Mouse (Mus musculus) T-helper 17 cell (primary cell): Measurements from ENCODE around the gene Endog.
"Not testable (repeated sequence)": the region's sequence is repeated elsewhere in the genome, so short reads cannot be mapped to it uniquely, and the experiment has no call there.

Experiments used
- in situ Hi-C, 2 experiments: fragments of 300-600 bp; cut with MboI, MseI; formaldehyde crosslinking; loops; 1 replicate in 1 of 2; 2 replicates in 1 of 2; pipeline ENCODE4 v1.15.1; 2025; ENCODE audit warnings: high pct_unique_total_duplicates in 2 of 2

The Endog gene

GRCm38 (mm10) chr2:30171371-30171996 is at the start of gene Endog:
Endog (plus strand) TSS chr2:30171493.
- in situ Hi-C loops: no loop called here

- in situ Hi-C loops: no loop called here
Observed at GRCm38 (mm10) chr2:30122766-30123165, 48.5 kb upstream of the Endog start.

GRCm38 (mm10) chr2:30123729-30124471 is 47.4 kb upstream of the Endog start:
- in situ Hi-C loops: no loop called here

- in situ Hi-C loops: no loop called here
Observed at GRCm38 (mm10) chr2:30124472-30125274, 46.6 kb upstream of the Endog start, which contains the start of gene Zer1. Zer1 (minus strand) TSS chr2:30124585.

GRCm38 (mm10) chr2:30128789-30129188 is 42.5 kb upstream of the Endog start:
- in situ Hi-C loops: no loop called here

- in situ Hi-C loops: no loop called here
Observed at GRCm38 (mm10) chr2:30130156-30130555, 41.1 kb upstream of the Endog start.

GRCm38 (mm10) chr2:30131240-30131639 is 40.1 kb upstream of the Endog start:
- in situ Hi-C loops: not testable (repeated sequence)

GRCm38 (mm10) chr2:30132801-30133612 is 38.3 kb upstream of the Endog start:
- in situ Hi-C loops: no loop called here

GRCm38 (mm10) chr2:30133613-30134377 is 37.5 kb upstream of the Endog start, which contains the start of gene Tbc1d13:
Tbc1d13 (plus strand) TSS chr2:30133746.
- in situ Hi-C loops: no loop called here

GRCm38 (mm10) chr2:30134378-30134711 is 36.9 kb upstream of the Endog start:
- in situ Hi-C loops: no loop called here

- in situ Hi-C loops: no loop called here
Observed at GRCm38 (mm10) chr2:30134928-30135620, 36.2 kb upstream of the Endog start.

GRCm38 (mm10) chr2:30136458-30136857 is 34.8 kb upstream of the Endog start:
- in situ Hi-C loops: no loop called here

GRCm38 (mm10) chr2:30140021-30140420 is 31.3 kb upstream of the Endog start:
- in situ Hi-C loops: not testable (repeated sequence)

GRCm38 (mm10) chr2:30144436-30144835 is 26.9 kb upstream of the Endog start:
- in situ Hi-C loops: no loop called here

GRCm38 (mm10) chr2:30147466-30147865 is 23.8 kb upstream of the Endog start:
- in situ Hi-C loops: no loop called here

GRCm38 (mm10) chr2:30151840-30152239 is 19.5 kb upstream of the Endog start:
- in situ Hi-C loops: no loop called here

- in situ Hi-C loops: no loop called here
Observed at GRCm38 (mm10) chr2:30152616-30153015, 18.7 kb upstream of the Endog start.

- in situ Hi-C loops: loop anchor here (10.0 kb wide), 1 partner anchor 55 kb away; no protein-coding TSS in a partner anchor
Observed at GRCm38 (mm10) chr2:30159871-30160270, 11.4 kb upstream of the Endog start.

- in situ Hi-C loops: loop anchor here (10.0 kb wide), 1 partner anchor 57 kb away; no protein-coding TSS in a partner anchor
Observed at GRCm38 (mm10) chr2:30161809-30162208, 9.5 kb upstream of the Endog start.
